Mouse (Mus musculus): Measurements from ENCODE around the gene Wdr60. TPM values are rescaled to one million over a fixed set of nuclear protein-coding genes. Genes with fewer than 3 reads are reported as not detected.

The Wdr60 gene
- polyA plus RNA-seq (2015; fragmentation: Nextera tagmentation; extraction: Ambion mirVana): 22.8 and 23.7 TPM in 2 replicates

- H3K9me3 ChIP-seq: no peaks in the 10 kb centered on the region
- no peaks in the 10 kb centered on the region; the same call in 1 of the 2 replicates for H3K4me1 ChIP-seq (replicated peaks)
- peak within 1 kb of the TSS; percentile 85 for H3K27ac ChIP-seq
- H3K36me3 ChIP-seq: no peaks in the 10 kb centered on the region
- H3K4me2 ChIP-seq: peak within 1 kb of the TSS; percentile 66
- WGBS: 3% methylated on average over 47 of the region's 47 CpGs
- H3K27me3 ChIP-seq: peaks cover 11% of the 10 kb centered on the region; the same call in 1 of the 2 replicates
- peak within 1 kb of the TSS; percentile 71 for H3K4me3 ChIP-seq
- peak; percentile 98 for ATAC-seq (ENCODE audit: low FRiP score)
- peak within 1 kb of the TSS; percentile 78 for H3K9ac ChIP-seq
Measured at GRCm38 (mm10) chr12:116262555-116263341, at the start of gene Wdr60. Wdr60 (minus strand) TSS chr12:116263022.

GRCm38 (mm10) chr12:116308612-116309011 is 45.8 kb upstream of the Wdr60 start:
- no peak for ATAC-seq (ENCODE audit: low FRiP score)
- H3K4me3 ChIP-seq: no peak overlapping the region
- H3K27ac ChIP-seq: no peak overlapping the region
- 85% methylated on average over 2 of the region's 2 CpGs for WGBS
- no peak overlapping the region for H3K4me2 ChIP-seq
- H3K27me3 ChIP-seq: no peaks in the 10 kb centered on the region
- no peaks in the 10 kb centered on the region for H3K4me1 ChIP-seq (replicated peaks)
- H3K9ac ChIP-seq: no peak overlapping the region
- H3K36me3 ChIP-seq: no peaks in the 10 kb centered on the region
- H3K9me3 ChIP-seq: no peaks in the 10 kb centered on the region

- 93% methylated on average over 3 of the region's 3 CpGs for WGBS
- H3K4me3 ChIP-seq: no peak overlapping the region
Measured at GRCm38 (mm10) chr12:116307870-116308269, 45.0 kb upstream of the Wdr60 start.

GRCm38 (mm10) chr12:116306042-116306441 is 43.2 kb upstream of the Wdr60 start:
- no peaks in the 10 kb centered on the region for H3K36me3 ChIP-seq

More at GRCm38 (mm10) chr12:116307870-116308269, 45.0 kb upstream of the Wdr60 start:
- Histone ChIP-seq H3K4me1 (replicated peaks) (no peaks in the 10 kb centered on the region), H3K36me3 (no peaks in the 10 kb centered on the region), H3K27me3 (no peaks in the 10 kb centered on the region), H3K9ac (no peak overlapping the region), H3K27ac (no peak overlapping the region), H3K9me3 (no peaks in the 10 kb centered on the region), H3K4me2 (no peak overlapping the region)
- no peak for ATAC-seq (ENCODE audit: low FRiP score)

GRCm38 (mm10) chr12:116302181-116302580 is 39.4 kb upstream of the Wdr60 start:
- Histone ChIP-seq H3K4me1 (replicated peaks) (no peaks in the 10 kb centered on the region), H3K27ac (no peak overlapping the region), H3K9ac (no peak overlapping the region), H3K27me3 (no peaks in the 10 kb centered on the region), H3K36me3 (0 out of 2 replicates have a peak, but pooled peaks cover 2% of the 10 kb centered on the region), H3K4me2 (no peak overlapping the region), H3K4me3 (no peak overlapping the region), H3K9me3 (no peaks in the 10 kb centered on the region; the same call in 1 of the 2 replicates)
- no peak for ATAC-seq (ENCODE audit: low FRiP score)

More at GRCm38 (mm10) chr12:116306042-116306441, 43.2 kb upstream of the Wdr60 start:
- Histone ChIP-seq H3K9me3 (no peaks in the 10 kb centered on the region; the same call in 1 of the 2 replicates), H3K27me3 (no peaks in the 10 kb centered on the region), H3K27ac (no peak overlapping the region), H3K4me3 (no peak overlapping the region), H3K9ac (no peak overlapping the region), H3K4me2 (no peak overlapping the region), H3K4me1 (replicated peaks) (no peaks in the 10 kb centered on the region)
- WGBS: 64% methylated on average over 1 of the region's 1 CpGs
- ATAC-seq (ENCODE audit: low FRiP score): no peak

- H3K27me3 ChIP-seq: no peaks in the 10 kb centered on the region
- no peaks in the 10 kb centered on the region; the same call in 1 of the 2 replicates for H3K9me3 ChIP-seq
- H3K4me3 ChIP-seq: no peak overlapping the region
- 0 out of 2 replicates have a peak, but pooled peaks cover 2% of the 10 kb centered on the region for H3K36me3 ChIP-seq
- H3K27ac ChIP-seq: no peak overlapping the region
- WGBS: 96% methylated on average over 2 of the region's 2 CpGs
- H3K9ac ChIP-seq: no peak overlapping the region
- H3K4me1 ChIP-seq (replicated peaks): no peaks in the 10 kb centered on the region
- H3K4me2 ChIP-seq: no peak overlapping the region
- ATAC-seq (ENCODE audit: low FRiP score): no peak
Measured at GRCm38 (mm10) chr12:116299906-116300305, 37.1 kb upstream of the Wdr60 start.

GRCm38 (mm10) chr12:116293599-116294292 is 30.9 kb upstream of the Wdr60 start:
- Histone ChIP-seq H3K9me3 (no peaks in the 10 kb centered on the region), H3K36me3 (no peaks in the 10 kb centered on the region), H3K27me3 (no peaks in the 10 kb centered on the region), H3K4me1 (replicated peaks) (no peaks in the 10 kb centered on the region), H3K4me2 (no peak overlapping the region), H3K27ac (no peak overlapping the region), H3K4me3 (no peak overlapping the region), H3K9ac (no peak overlapping the region)
- ATAC-seq (ENCODE audit: low FRiP score): no peak
- 92% methylated on average over 4 of the region's 4 CpGs for WGBS

- ATAC-seq (ENCODE audit: low FRiP score): no peak
- 85% methylated on average over 2 of the region's 2 CpGs for WGBS
- no peaks in the 10 kb centered on the region for H3K27me3 ChIP-seq
- H3K9ac ChIP-seq: no peak overlapping the region
- H3K4me2 ChIP-seq: no peak overlapping the region
- no peak overlapping the region for H3K4me3 ChIP-seq
- no peak overlapping the region for H3K27ac ChIP-seq
- no peaks in the 10 kb centered on the region for H3K4me1 ChIP-seq (replicated peaks)
- H3K9me3 ChIP-seq: no peaks in the 10 kb centered on the region
- no peaks in the 10 kb centered on the region for H3K36me3 ChIP-seq
Measured at GRCm38 (mm10) chr12:116293185-116293584, 30.4 kb upstream of the Wdr60 start.

GRCm38 (mm10) chr12:116283511-116283910 is 20.7 kb upstream of the Wdr60 start:
- no peak for ATAC-seq (ENCODE audit: low FRiP score)
- Histone ChIP-seq H3K9ac (no peak overlapping the region), H3K9me3 (no peaks in the 10 kb centered on the region), H3K27me3 (no peaks in the 10 kb centered on the region), H3K4me3 (no peak overlapping the region), H3K27ac (no peak overlapping the region), H3K4me2 (no peak overlapping the region), H3K36me3 (no peaks in the 10 kb centered on the region), H3K4me1 (replicated peaks) (peaks cover 12% of the 10 kb centered on the region)
- WGBS: 92% methylated on average over 2 of the region's 2 CpGs

GRCm38 (mm10) chr12:116282856-116283255 is 20.0 kb upstream of the Wdr60 start:
- H3K9ac ChIP-seq: no peak overlapping the region

GRCm38 (mm10) chr12:116281427-116282281 is 18.8 kb upstream of the Wdr60 start:
- Histone ChIP-seq H3K4me2 (peak overlapping the region; percentile 98), H3K4me3 (peak overlapping the region; percentile 94), H3K27ac (peak overlapping the region; percentile 97), H3K36me3 (no peaks in the 10 kb centered on the region), H3K9ac (peak overlapping the region; percentile 96), H3K27me3 (no peaks in the 10 kb centered on the region; the same call in 1 of the 2 replicates), H3K4me1 (replicated peaks) (peaks cover 12% of the 10 kb centered on the region), H3K9me3 (no peaks in the 10 kb centered on the region)
- ATAC-seq (ENCODE audit: low FRiP score): no peak
- under 1% methylated on average over 47 of the region's 55 CpGs for WGBS

More at GRCm38 (mm10) chr12:116282856-116283255, 20.0 kb upstream of the Wdr60 start:
- peaks cover 12% of the 10 kb centered on the region for H3K4me1 ChIP-seq (replicated peaks)
- no peak overlapping the region for H3K27ac ChIP-seq
- H3K27me3 ChIP-seq: no peaks in the 10 kb centered on the region
- H3K4me3 ChIP-seq: no peak overlapping the region
- ATAC-seq (ENCODE audit: low FRiP score): no peak
- no peaks in the 10 kb centered on the region for H3K36me3 ChIP-seq
- no peaks in the 10 kb centered on the region for H3K9me3 ChIP-seq
- H3K4me2 ChIP-seq: no peak overlapping the region
- 91% methylated on average over 2 of the region's 2 CpGs for WGBS

Data from hindbrain, embryonic 13.5 days (tissue).